Mouse (Mus musculus) liver, adult 2 months (tissue): ENCODE measurements around the gene Slc16a9.

Experiments used
- CTCF ChIP-seq: fragments of 200-500 bp; IDR thresholded peaks from 2 replicates; pipeline ENCODE4 v1.5.1; 2011; ENCODE audit warnings: low read depth, low read length, control low read depth
- POLR2A ChIP-seq: fragments of 200-500 bp; IDR thresholded peaks from 2 replicates; pipeline ENCODE4 v1.6.1; 2011; ENCODE audit warnings: low read length, control low read depth; ENCODE audit not compliant: insufficient read depth; ENCODE audit errors: extremely low read depth

GRCm38 (mm10) chr10:70262051-70262450 lies 17.2 kb downstream of the Slc16a9 start:
- TF ChIP-seq CTCF (no peak), POLR2A (no peak)
